Mouse (Mus musculus) heart, adult 18-20 months (tissue): ENCODE measurements around the gene Slc9a1. TPM values are rescaled to one million over a fixed set of nuclear protein-coding genes. Genes with fewer than 3 reads are reported as not detected.

Source experiments
- DNase-seq, 2 experiments: peaks; one replicate each; pipeline ENCODE4 v3.0.0; 2021 to 2022; ENCODE audit warnings: mixed read lengths in 1 of 2
- total RNA-seq, 2 experiments: library from RNA; stranded (reverse); gene quantifications; 2 replicates each; pipeline ENCODE4 v1.2.3; 2021

The Slc9a1 gene
- total RNA-seq, 2 experiments from 2014 or later = 17.6 to 19.6 TPM

DNA sequence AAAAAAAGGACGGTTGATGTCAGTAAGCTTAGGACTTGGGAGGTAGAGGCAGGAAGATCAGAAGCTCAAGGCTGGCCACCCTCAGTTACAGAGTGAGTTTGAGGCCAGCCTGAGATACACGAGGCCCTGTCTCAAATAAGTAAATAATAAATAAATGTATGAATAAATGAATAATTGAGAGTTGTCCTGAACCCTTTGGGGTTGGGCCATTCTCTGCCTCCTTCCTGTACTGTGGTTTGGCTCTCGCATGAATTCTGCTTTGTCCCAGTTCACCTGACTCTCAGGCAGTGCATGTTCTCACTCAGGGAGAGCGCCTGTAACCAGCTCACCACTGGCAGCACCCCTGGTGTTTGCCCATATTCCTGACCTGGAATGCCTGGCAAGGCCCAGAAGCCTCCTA is 4.5 kb downstream of the Slc9a1 start:
- DNase-seq = peak in 1 of 2 experiments; percentile 12

DNA sequence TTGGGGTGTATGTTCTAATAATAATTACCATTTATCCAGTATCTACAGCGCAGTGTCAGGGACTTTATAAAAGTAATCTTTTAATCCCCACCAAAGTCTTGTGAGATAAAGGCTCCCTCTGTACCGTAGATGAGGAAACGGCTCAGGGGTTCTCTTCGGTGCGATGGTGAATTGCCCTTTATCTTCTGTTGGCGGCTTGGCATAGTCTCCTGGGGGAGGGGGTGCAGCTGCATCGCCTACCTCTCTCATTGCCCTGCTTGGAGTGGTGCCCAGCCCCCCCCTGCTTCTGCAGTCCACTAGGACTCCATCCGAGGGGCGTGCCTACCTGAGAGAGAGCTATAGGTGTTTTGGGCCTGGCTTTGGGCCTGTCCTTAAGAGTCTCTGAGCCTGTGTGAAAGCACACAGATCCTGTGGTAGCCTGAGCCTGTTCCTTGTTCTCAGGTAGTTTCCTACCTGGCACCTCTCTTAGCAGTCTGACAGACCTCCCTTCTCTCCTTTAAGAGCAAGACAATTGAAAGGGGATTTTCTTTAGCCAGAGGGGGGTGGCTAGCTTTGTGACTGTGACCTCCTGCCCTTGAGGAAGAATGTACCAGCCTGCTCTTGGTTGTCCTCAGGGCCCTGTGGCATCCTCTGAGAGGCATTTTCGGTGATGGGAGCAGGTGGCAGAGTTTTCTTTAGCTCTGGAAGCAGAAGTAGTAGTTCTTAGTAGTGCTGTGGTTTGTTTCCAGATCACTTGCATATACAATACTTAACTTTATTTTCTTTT is 6.5 kb downstream of the Slc9a1 start:
- no peak for DNase-seq

DNA sequence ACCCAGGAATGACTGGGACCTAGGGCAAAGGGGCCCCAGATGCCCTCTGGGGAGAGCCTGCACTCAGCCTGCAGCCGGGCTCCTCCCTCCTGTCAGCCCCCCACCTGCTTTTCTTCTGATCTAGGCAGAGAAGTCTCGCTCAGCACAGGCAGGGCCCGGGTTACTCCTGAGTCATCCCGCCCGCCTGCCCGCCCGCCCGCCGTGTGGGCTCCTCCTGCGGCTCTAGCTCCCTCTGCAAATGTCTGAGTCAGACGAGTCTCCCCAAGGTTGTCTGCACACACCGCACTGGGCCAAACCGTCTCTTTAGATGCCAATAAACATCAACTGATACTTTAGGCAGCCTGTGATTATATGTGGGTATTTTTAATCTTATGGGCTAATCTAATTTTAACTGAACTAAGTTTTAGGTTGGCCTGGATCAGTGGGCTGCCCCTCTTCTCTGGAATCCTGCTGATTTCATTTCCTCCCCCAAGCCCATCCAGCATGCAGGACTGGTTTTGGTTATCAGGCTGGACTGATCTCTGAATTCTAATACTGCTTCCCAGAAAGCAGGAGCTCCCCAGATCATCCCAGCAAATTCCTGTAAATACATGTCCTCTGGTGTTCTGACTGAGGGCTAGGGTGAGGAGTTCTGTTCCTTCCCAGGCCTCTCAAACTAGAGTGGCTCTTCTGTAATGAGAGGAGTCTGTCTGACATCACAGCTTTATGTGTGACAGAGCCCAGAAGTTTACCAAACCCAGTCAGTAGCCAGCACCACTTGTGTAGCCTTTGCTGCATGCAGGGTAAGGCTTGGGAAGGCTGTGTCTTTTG is 8.9 kb downstream of the Slc9a1 start:
- DNase-seq = peak; percentile 49 to 53

DNA sequence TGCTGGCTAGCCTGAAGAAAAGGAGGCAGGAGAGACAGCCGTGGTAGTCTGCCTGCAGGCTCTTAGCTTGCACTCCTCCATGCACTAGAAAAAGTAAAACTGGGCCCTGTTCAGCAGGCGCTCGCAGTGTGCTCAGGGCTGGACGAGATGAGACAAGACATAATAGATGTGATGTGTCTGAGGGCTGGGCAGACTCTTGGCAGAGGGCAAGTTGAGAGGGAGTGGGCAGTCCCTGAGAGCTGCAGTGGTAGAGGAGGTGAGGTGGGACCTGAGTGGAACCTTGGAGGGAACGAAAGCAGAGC is 9.5 kb downstream of the Slc9a1 start:
- DNase-seq = peak in 1 of 2 experiments; percentile 15

DNA sequence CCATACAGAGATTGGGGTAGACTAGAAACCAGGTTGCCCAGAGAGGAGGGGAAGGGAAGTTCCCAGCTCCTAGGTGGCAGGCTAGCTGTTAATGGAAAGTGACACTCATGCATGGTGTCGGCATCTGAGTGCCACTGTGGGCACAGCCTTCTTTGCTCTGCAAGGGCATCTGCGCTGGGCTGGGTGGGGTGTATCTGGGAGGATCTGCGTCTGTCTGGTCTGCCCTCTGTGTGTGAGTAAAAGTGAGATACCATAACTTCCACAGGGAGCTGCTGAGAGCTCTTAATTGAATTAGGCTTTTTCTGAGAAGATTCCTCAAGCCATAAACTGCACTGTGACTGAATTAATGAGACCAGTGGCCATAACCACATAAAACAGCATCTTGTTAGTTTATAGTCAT is 10.4 kb downstream of the Slc9a1 start:
- DNase-seq = no peak

DNA sequence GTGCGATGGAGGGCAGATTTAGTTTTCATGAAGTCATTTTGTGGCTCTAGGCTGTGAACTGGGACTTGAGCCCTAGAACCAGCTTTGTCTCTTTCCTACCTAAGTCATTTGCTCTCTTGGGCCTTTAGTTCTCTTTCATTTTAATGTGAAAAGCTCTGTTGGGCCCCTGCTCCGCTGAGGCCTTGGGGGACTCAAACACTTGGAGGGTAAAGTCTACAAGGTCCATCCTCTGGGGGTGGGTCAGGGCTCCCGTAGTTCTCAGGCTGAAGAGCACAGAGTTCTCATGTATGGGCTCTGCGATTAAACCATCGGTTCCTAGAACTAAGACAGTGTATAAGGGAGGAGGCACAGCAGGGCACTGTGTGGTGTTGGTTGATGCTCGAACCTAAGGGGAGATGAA is 11.0 kb downstream of the Slc9a1 start:
- no peak for DNase-seq

- DNase-seq = no peak
Observed at GRCm38 (mm10) chr4:133381141-133381540, 11.6 kb downstream of the Slc9a1 start.

GRCm38 (mm10) chr4:133386061-133386797 is 16.7 kb downstream of the Slc9a1 start:
- DNase-seq = no peak

- DNase-seq = no peak
Observed at GRCm38 (mm10) chr4:133387053-133387452, 17.5 kb downstream of the Slc9a1 start.

GRCm38 (mm10) chr4:133388781-133389552 is 19.5 kb downstream of the Slc9a1 start:
- peak; percentile 80 for DNase-seq

DNA sequence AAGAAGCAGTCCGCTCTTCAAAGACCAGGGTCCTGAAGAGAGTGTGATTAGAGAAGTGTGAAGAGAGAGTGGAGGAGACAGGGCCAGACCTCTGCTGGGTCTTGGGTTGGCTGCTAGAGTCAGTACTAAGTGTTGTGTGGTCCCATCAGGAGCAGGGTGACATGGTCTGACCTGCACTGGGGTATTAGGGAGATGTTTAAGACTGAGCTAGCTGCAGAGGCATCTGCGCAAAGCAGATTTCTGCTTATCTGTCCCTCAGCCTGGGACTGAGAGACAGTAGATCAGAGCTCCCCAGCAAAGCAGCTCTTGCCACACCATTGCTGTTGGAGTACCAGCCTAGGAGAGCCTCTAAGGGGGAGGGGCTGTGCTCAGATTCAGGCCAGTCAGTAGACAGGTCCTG is 20.5 kb downstream of the Slc9a1 start:
- no peak for DNase-seq

- DNase-seq = no peak
Observed at GRCm38 (mm10) chr4:133390585-133390984, 21.1 kb downstream of the Slc9a1 start.

- DNase-seq = peak; percentile 62 to 63
Observed at GRCm38 (mm10) chr4:133391185-133392040, 21.9 kb downstream of the Slc9a1 start.

DNA sequence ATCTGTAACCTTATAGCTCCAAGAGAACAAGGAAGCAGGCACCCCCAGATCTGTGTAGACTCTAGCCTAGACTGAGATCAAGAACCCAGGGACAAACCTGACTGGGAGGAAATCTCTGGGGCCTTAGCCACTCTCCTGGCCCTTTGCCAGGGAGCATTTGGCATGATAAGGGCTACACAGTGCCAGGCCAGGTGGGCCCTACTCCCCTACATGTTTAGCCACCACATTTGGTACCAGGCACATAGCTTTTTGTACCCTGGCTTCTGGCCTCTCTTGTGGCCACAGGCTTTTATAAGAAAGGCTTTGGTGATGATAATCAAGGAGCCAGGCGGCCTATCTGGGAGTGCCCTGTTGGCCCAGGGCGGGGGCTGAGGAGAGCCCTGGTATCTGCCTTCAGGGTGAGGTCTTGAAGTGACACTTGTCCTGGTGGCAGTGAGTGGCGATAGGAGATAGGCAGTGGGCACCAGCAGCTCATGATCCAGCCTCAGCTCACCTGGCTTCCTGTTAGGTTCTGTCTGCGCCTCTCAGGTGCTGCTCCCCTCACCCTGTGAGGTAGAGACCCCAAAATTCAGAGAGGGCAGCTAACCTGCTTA is 25.6 kb downstream of the Slc9a1 start:
- no peak for DNase-seq

DNA sequence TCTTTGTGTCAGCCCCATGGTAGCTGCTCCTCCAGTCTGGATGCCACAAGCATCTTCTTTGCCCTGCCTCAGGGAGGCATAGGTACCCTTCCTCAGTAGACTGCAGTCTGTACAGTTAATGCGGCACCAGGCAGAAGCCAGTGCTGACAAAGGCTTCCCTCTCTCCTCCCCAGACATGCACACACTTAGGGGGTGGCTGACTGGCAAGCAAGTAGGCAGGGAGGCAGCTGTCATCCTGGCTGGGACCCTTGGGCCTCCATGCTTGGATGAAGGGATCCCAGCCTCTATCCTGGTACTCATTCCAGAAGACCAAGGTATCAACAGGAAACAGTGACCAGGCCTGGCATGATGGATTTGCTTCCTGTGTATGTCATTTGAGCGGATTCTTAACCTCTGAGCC is 26.6 kb downstream of the Slc9a1 start:
- DNase-seq = no peak

DNA sequence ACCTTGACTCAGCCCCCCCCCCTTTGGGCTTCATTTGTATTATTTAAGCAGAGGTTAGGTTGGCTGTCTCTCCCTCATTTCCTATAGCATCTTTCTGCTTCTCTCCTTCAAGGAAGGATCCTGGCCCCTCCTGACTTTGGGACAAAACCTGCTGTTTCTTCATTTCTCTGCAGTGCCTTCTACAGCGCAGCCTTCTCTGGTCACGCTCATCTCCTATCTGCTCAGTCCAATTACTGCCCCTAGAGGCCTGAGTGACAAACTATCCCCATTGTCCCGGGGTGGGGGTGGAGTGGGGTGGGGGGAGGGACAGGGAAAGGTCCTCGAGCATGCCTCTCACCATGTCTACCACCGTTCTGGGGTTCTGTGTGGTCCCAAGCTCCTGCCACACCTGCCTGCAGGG is 27.8 kb downstream of the Slc9a1 start:
- no peak for DNase-seq

DNA sequence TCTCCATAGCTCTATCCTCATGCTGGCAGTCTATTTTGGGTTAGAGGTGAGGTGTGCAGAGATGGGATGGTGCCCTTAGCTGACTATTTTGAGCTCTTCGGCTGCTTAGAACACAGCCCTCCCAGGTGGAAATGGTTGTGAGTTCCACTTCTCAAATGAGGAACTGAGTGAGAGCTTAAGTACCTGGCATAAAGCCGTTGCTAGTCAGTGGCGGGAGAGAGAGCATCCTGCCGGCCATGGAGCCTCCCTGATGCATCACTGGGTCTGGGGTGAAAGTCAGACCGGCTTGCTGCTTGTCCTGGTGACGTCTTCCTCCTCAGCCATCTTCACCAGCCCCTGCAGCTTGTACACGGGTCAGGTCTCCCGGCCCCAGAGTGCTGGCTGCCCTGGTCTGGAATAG is 28.5 kb downstream of the Slc9a1 start:
- DNase-seq = no peak

DNA sequence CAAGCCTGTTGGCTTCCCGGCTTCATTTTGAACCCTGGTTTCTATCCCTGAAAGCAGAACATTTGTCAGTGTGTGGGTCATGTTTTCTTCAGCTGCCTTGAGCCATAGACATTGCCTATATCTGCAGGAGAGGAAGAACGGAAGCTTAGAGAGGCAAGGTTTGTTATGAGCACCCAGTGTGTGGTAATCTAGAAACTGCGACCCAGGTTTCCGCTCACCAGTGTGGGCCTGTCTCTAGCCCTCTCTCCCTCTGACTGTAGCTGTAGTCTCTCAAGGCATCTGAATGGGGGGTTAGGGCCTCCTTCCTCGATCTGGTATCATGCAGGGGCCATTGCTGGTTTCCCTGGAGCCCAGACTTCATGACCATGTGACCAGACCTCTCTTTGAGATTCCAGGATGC is 29.1 kb downstream of the Slc9a1 start:
- no peak for DNase-seq

DNA sequence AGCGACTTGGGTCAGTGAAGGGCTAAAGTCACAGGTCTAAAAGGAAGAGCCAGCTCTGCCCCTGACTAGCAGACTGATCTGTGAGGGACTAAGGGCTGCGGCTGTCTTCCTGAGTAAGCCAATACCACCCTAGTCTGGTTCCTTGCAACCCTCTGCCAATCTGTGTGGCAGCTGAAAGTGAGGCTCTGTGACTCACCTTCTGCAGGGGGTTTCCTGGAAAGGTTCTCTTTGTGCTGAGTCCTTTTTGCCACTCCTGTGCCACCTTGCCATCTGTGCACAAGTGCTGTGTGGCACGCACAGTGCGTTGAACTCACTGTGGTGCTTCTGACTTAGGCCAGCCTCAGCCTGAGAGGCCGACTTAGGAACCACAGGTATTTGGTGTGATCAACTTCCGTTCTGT is 30.0 kb downstream of the Slc9a1 start:
- no peak for DNase-seq

- DNase-seq = no peak
Observed at GRCm38 (mm10) chr4:133400098-133400497, 30.6 kb downstream of the Slc9a1 start.

DNA sequence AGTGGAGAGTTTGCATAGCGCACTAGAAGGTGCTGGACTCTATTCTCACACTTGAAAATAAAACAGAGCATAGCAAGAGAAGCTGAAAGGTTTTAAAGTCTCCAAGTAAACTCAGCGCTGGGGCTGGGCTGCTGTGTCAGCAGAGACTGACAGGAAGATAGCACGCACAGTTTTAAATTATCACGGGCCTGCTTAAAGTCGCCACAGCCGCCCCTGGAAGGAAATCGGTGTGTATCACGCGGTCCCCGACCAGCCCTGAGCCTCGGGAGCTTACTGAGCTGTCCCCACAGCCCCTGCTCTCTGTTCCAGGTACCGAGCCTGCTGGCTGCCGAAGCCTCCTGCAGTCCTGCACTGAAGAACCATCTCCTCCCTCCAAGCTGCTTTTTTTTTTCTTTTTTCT is 32.5 kb downstream of the Slc9a1 start:
- DNase-seq = no peak
